Mouse (Mus musculus) heart, postnatal 0 days (tissue): ENCODE measurements around the gene Card10.

Source experiments
- CTCF ChIP-seq: IDR thresholded peaks from 2 replicates; pipeline ENCODE4 v1.5.1; 2016; ENCODE audit warnings: antibody characterized with exemption, control low read depth, low read depth
- EP300 ChIP-seq: IDR thresholded peaks from 2 replicates; pipeline ENCODE4 v1.6.1; 2016; ENCODE audit warnings: antibody characterized with exemption, low read depth

GRCm38 (mm10) chr15:78758132-78758531 lies 44.7 kb downstream of the Card10 start:
- TF ChIP-seq EP300 (no peak), CTCF (no peak)
